Mouse (Mus musculus) induced T-regulatory cell, adult 2 months (primary cell): ENCODE measurements at regions not wholly inside any gene's neighbourhood (a gene's known extent, or its start where the extent isn't known, plus 50 kb on each side); places are given as distances from the start of the nearest gene placed in this dataset.

Experiments used
- DNase-seq: peaks from one replicate; pipeline ENCODE4 v3.0.0-alpha.2; 2012; ENCODE audit warnings: low read depth

DNA sequence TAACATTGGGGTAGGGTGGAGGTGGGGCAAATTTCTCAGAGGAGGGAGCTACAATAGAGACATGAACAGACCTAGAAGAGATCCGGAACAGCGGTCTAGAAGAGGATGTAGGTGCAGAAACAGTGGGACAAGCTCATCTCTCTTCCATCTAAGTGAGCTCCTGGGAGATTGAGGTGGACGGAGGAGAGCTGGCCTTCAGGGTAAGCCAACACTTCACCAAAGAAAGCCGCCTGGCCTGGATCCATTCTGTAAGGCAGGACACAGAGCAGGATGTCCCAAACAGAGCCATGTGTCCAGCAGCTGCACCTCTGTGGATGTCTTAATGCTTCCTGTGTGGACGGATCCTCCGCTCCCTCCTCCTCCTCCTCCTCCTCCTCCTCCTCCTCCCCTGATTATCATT lies 173.0 kb downstream of the Rab11fip4 start:
- no peak for DNase-seq

DNA sequence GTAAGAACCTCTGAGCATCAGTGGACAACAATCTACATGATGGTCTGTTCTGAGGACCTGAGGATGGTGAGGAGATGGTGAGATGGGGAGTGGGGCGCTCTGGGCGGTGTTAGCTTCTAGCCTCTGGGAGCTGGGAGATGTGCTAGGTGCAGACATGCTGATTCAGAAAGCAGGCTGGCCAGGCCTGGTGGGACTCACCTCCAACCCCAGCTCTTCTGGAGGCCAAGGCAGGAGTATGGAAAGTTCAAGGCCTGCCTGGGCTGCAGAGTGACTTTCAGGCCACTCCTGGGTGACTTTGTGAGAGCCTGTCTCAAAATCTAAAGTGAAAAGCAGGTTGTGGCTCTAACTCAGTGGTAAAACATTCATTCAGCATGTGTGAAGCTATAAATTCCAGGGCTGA lies 171.6 kb downstream of the Rab11fip4 start:
- DNase-seq = no peak

DNA sequence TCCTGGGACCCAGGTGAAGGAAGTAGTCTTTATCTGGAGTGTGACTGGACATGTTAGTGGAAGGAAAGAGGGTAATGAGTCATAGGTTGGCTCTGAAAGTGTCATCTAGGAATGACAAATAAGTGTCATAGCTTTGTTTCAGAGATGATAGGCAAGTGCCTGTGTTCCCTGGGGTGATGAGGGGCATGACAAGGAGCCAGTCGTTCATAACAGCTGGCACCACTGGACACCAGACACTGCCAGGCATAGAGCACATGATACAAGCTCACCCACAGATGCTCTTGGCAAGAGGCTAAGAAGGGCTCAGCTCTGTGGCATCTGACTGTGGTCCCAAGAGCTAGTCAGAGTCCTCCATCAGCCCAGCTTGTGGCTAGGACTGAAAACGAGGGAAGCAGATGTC lies 171.0 kb downstream of the Rab11fip4 start:
- DNase-seq = no peak

DNA sequence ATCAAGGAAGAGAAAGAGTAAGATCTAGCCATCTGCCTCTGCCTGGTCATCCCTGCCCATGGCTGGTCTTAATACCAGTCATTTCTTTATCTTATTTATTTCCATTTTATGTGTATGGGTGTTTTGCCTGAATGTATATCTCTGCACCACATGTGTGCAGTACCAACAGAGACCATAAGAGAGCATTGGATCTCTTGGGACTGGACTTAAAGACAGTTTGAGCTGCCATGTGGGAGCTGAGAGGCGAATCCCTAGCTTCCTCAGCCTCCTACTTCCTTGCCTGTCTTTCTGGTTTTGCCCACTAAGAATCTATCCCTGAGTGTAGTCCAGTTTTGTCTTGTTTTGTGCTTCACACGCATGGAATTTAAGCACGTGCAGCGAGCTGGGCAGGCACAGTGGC lies 169.5 kb downstream of the Rab11fip4 start:
- no peak for DNase-seq

DNA sequence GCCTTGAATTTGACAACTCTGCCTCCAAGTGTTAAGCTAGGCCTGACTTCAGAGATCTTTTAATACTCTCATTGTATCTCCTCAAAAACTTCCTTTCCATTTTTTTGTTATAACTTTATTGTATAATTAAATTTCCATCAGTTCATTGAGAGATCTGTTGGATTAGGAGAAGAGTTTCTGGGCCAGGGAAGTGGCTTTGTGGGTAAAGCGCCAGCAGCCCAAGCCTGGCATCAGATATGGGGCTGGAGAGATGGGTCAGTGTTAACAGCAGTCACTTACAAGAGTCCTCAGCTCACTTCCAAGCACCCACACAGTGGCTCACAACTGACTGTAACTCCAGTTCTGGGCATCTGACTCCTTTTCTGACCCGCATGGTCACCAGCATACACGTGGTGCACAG lies 167.3 kb downstream of the Rab11fip4 start:
- no peak for DNase-seq

DNA sequence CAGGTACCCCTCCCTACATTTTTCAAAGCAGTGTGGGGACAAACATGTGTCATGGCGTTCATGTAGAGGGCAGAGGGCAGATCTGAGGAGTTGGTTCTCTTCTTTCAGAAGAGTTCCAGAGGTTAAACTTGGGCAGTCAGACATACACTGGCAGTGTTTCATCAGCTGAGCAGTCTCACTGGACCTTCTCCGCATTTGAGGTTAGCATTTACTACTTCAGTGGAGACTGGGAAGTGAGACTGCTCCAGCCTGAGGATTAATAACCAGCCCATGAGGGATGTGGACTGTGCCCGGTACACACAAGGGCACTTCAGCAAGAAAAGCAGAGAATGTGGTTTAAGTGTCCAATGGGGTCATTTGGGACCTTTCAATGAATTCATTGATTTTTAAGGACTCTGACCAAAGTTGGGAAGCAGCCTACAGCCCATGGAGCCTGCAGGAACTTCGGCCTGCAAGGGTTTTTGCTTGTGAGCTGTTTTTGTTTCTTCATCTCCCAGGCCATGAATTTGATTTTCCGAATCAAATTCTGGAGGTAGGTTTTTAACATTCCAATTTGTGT lies 166.6 kb downstream of the Rab11fip4 start:
- no peak for DNase-seq

DNA sequence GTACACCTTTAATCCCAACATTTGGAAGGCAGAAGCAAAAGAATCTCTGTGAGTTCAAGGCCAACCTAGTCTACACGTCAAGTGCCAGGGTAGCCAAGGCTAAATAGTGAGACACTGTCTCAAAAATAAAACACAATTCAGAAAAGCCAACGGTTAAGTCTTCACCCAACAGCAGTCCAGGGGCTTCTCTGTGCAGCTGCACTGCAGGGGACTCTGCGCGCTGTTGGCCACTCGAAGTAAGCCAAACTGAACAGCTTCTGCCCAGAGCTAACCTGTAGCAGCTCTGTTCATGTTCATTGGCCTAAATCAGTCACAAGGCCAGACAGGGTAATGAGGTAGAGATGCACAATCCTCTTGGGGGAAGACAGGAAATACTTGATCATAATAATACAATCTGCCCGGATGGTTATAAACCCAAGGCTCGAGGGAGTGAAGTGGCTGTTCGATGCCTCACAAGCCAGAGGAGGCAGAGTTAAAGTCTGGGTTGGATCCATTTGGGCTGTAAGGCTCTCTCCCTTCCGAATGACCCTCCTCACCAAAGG lies 165.4 kb downstream of the Rab11fip4 start:
- no peak for DNase-seq

DNA sequence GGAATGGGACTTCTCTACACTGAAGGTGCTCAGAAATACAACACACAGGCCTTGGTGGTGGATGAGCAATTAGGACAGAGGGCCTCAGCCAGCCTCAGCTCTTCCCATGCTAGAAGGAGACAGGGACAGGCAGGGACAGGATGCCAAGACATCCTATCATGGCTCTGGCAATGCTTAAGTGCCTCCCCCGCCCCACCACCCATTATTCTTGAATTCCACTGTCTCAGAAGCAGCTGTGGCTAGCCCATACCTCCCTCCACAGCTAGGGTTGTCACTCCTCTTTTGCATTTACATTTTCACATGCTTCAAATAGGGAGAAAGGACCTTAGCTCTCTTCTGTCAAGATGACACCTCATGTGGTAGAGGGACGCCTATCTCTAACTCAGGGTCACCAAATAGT lies 162.5 kb downstream of the Rab11fip4 start:
- DNase-seq = no peak

DNA sequence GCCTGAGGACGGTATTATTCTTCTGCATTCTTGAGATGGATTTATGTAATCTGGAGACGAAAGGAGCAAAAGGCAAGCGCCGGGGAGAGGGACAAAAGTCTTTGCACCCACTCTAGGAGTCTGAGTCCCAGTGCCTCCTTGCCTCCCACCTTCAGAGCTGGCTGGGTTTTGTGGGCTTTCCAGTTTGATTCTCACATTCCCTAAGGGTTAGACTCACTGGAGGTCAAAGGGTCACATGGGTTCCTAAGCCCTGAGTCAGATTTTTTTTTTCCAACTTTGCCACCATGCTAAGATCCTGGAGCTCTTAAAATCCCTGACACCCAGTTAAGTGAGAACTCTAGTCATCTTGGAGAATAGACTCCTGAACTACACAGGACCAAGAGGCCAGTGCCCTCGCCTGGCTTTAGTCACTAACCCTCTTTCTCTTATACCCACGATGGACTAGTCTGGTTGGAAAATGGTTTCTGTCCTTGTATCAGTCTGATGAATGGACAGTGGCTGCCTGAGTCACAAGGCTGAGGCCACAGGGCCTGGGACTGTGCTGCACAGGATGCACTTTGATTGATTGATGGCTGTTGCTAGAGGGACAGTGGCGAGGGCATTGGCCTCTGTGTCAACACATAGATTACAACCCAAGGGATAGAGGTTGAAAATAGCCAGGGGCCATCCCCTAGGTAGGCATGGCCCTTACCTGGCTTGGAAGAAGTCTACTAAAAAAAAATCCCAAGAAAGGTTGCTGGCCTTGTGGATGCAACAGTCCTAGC lies 161.9 kb downstream of the Rab11fip4 start:
- DNase-seq = no peak

DNA sequence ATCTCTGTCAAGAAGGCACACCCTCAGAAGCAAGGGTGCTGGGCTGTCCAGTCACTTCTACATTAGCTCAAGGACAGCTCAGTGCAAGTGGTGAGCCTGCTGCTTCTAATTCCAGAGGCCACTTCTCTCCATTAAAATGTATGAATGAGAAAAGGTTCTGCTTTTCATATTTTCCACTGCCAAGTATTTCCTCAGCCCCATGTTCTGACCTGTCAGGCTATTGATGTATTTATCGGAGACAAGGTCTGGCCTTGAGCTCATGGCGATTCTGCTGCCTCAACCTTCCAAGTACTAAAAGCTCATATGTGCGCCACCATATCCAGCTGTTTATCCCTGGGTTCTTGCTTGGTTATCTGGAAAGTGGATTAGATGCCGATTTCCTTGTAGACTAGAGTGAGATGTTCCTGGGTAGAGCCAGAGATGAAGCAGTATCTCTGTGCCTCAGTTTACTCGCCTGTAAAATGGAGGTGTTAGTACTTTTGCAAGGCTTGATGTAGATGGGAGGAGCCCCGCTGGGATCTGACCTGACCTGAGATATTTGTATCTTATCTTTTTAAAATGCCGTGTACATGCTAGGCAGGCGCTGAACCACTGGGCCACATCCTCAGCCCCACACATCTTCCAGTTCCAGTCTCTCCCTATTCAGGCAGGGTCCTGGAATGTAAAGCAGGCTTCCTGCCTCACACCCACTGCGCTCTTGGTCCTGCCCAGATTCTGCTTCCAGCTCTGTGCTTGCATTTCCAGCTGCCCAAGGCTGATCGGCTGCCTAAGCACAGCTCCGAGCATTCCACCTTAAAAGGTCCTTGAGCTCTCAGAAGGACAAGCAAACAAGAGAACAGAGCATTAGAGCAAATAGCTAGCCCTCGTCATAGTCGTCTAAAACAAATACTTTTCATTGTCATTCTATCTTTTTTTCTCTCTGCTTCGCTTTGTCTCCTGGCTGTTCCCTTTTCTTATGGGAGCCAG lies 161.0 kb downstream of the Rab11fip4 start:
- DNase-seq = no peak

DNA sequence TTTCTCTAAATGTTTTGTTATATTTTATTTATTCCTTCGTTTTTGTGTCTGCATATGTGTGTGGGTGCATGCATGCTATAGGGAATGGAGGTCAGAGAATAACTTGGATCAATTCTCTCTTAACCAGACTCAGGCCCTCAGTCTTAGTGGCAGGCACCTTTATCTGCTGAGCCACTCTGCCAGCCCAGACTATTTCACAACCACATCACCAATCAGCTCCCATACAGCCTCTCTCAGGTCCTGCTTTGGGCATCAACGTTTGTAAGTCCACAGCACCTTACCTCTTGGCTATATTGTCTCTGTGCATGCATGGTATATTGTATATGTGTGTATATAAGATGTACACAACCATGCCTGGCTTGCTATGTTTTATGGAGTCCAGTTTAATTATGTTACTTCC lies 159.9 kb downstream of the Rab11fip4 start:
- no peak for DNase-seq

DNA sequence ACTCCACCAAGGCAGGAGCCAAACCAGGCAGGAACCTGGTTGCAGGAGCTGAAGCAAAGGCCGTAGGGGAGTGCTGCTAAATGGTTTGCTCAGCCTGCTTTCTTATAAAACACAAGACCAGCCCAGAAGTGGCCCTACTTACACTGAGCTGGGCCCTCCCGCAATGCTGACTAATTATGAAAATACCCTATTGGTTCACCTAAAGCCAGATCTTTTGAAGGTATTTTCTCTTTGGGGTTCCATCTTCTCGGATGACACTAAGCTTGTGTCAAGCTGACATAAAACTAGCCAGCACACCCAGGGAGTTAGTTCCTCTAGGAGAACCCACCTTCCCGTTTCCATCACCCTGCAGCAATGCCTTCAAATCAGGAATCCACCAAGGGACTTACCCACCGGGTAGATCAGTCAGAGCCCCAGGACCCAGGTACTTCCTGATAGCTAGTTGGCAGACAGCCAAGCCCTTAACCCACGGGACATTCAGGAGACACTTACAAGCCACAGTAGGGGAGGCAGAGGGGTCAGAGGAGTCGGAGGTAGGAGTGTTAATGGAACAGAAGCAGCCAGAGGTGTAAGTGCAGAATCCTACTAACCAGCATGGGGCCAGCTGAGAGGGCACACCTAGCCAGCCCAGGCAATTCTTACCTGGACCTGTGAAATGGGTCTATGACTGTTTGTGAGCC lies 158.9 kb downstream of the Rab11fip4 start:
- peak; percentile 54 for DNase-seq

DNA sequence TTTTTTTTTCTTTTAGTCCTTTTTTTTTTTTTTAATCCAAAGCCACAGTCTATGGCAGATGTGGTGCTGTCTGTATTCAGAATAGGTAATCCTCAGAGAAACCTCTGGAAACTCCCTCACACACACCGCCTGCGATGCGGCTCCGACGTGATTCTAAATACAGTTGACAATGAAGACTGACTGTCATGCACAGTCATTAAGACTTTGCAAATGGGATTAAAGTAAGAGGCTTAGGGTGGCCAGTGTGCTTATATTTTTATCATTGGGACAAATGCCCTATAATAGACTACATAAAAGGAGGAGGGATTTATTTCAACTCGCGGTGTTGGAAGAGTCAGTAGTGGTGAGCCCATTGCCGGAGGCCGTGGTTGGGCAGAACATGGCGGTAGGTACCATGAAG lies 158.1 kb downstream of the Rab11fip4 start:
- no peak for DNase-seq

DNA sequence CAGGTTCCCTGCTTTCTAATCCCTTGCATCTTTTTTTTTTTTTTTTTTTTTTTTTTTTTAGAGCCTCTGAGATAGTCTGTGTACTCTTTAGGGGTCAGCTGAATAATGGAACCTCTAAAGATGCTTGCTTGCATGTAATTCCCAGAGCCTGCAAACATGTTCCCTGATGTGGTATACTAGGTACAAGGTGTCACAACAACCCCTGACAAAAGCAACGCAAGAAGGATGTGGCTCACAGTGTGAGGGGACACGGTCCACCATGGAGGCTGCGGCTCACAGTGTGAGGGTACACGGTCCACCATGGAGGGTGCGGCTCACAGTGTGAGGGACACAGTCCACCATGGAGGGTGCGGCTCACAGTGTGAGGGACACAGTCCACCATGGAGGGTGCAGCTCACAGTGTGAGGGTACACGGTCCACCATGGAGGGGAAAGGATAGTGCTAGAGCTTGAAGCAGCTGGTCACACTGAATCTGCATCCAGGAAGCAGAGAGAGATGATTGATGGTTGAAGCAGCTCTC lies 157.7 kb downstream of the Rab11fip4 start:
- DNase-seq = no peak

DNA sequence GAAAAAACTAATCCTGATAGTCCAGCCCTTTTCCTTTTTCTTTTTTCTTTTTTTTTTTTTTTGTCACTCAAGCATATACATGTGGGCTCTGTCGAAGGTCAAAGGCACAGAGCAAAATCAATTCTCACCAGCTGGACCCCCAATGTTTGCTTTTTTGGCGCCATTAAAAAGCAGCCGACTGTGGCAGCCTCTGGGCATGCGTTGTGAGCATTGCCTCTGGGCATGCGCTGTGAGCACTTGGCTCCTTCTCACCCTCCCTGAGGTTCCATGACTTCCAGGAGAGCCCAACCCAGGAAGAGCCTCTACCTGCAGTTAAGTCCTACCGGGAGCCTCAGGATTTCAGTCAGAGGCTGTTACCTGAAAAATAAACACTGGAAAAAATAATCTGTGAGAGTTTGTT lies 156.8 kb downstream of the Rab11fip4 start:
- no peak for DNase-seq
